Mouse (Mus musculus): ENCODE data around the gene Olfr311.

Olfr311 gene

DNA sequence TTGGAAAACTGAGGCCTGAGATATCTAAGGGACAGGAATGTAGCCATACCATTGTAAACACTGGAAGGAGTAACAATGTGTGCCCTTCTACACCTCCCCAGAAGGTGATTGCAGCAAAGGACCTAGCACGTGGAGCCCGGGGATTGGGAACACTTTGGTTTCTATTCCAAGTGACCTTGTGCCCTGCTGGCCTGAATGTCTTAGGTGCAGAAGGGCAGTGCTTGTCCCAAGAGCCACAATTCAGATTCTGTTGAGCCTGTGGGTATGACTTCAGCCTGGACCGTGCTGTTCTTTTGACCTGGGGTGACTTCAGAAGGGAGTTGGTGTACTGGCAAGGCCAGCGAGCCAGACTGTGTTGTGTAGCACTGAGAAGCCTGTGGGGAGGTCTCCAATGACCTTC, 31.9 kb downstream of the Olfr311 start:
- no peak for DNase-seq (ENCODE audit: low spot score)

DNA sequence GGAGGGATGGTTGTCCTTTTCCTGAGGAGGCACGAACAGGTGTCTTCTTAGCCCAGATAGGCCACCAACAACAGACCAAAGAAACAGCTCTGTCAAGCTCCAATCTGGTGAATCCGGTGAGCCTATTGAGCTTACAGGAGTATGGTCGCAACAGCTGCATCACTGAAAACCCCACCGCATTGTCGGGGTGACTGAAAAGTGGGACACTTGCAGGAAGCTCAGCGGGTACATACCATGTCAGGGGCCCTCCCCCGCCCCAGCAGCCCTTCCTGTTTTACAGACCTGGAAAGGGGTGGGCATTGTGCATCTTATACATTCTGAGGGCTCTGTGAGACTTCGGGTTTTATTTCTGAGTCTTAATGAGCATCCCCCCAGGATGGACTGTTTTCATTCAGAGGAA, 44.7 kb downstream of the Olfr311 start:
- no peak for DNase-seq (ENCODE audit: low spot score)

DNA sequence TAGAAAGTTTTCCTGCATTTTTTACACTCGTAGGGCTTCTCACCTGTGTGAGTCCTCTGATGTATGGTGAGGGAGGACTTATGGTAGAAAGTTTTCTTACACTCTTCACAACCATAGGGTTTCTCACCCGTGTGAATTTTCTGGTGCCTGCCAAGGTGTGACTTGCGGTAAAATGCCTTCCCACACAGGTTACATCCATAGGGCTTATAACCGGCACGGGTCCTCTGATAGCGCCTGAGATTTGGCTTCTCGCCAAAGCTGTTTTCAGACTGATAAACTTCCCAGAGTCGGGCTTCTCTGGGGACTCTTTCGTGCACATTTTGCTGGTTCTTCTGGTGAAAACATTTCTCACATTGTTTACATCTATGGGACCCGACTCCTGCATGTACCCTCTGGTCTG, 51.5 kb downstream of the Olfr311 start:
- DNase-seq (ENCODE audit: low spot score) = no peak
